Mouse (Mus musculus) cortical plate, adult 2 months (tissue): ENCODE results near the gene Enox1. TPM values are rescaled to one million over a fixed set of nuclear protein-coding genes. Genes with fewer than 3 reads are reported as not detected.

Experiments used
- H3K27ac ChIP-seq: fragments of 200-500 bp; 2 replicates; pipeline ENCODE4 v1.5.1; 2012; ENCODE audit warnings: low read length, control low read depth, inconsistent platforms; ENCODE audit not compliant: insufficient read depth
- H3K4me1 ChIP-seq: fragments of 200-500 bp; 2 replicates; pipeline ENCODE4 v1.6.1; 2011; ENCODE audit warnings: low read length; ENCODE audit not compliant: control insufficient read depth, insufficient read depth
- H3K4me3 ChIP-seq: fragments of 200-500 bp; 2 replicates; pipeline ENCODE4 v1.5.1; 2011; ENCODE audit warnings: mild to moderate bottlenecking, low read length, control low read depth; ENCODE audit not compliant: insufficient read depth
- CTCF ChIP-seq: fragments of 200-500 bp; IDR thresholded peaks from 2 replicates; pipeline ENCODE4 v1.5.1; 2011; ENCODE audit warnings: mild to moderate bottlenecking, control low read depth, low read length; ENCODE audit not compliant: insufficient read depth; ENCODE audit errors: extremely low read depth
- POLR2A ChIP-seq: fragments of 200-500 bp; IDR thresholded peaks from 2 replicates; pipeline ENCODE4 v1.6.1; 2011; ENCODE audit warnings: mild to moderate bottlenecking, low read length, control low read depth; ENCODE audit not compliant: insufficient read depth; ENCODE audit errors: extremely low read depth
- polyA plus RNA-seq: library from polyadenylated mRNA; depleted of rRNA; stranded (reverse); fragments of >200 nt; gene quantifications from 2 replicates; pipeline ENCODE4 v1.2.3, GENCODE M21; 2012

Gene Enox1
- polyA plus RNA-seq, 1 experiment: 17.2 TPM

DNA sequence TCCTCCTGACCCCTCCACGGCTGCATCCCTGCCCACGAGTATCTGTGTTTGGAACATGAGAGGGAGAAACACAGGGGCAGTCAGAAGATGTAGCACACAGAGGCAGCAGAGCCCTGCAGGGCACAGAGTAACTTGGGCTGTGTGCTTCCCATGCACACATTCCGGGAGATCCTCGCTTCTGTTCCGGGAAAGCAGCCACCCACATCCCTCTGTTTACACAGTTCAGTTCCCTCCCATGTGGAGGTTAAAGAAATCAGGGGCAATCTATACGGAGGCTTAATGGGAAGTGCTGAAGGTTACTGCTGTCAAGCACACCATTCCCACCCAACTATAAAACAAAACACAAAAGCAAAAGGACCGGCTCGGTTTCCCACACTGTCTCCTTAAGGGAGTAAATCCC lies 516.6 kb downstream of the Enox1 start:
- TF ChIP-seq CTCF: no peak
- TF ChIP-seq POLR2A: no peak
- Histone ChIP-seq H3K4me1 (no peaks in the 10 kb centered on the region), H3K4me3 (no peak overlapping the region), H3K27ac (no peak overlapping the region)

DNA sequence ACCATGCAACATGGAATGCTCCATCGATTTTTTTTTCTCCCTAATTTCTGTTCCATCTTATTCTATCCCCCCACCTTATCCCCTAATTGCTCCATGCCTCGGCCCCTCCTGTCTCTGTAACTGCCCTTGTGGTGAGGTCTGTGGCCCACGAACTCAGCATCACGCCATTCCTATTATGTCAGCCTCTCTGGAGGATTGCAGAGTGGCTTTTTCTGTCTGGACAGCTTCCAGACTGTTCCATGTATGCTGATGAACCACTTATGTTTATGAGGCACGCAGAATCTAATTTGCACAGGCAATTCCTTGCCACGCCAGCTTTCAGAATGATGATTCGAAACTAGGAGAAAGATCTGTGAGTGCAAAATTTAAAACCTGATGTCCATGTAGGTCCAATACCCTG lies 521.4 kb downstream of the Enox1 start:
- H3K27ac ChIP-seq: no peak overlapping the region
- TF ChIP-seq CTCF: no peak
- no peak for TF ChIP-seq POLR2A
- no peak overlapping the region for H3K4me3 ChIP-seq
- H3K4me1 ChIP-seq: no peaks in the 10 kb centered on the region

DNA sequence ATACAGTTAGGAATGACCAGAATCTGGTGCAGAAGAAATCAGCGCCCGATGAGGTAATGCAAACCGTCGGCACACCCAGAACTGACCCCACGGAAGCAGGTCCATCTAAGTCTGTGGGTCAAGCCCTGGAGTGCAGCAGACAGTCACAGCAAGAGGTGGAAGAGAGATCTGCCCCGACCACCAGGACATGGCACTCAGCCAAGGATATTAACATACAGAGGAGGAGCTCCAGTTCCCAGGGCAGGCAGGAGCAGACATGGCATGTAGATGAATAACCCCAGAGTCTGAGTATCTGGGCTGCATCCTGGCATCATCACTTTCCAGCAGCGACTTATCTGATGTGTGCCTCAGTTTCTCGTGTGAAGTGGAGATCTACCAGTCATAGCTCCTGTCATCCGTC lies 523.3 kb downstream of the Enox1 start:
- Histone ChIP-seq H3K4me3 (no peak overlapping the region), H3K4me1 (no peaks in the 10 kb centered on the region), H3K27ac (no peak overlapping the region)
- no peak for TF ChIP-seq CTCF
- no peak for TF ChIP-seq POLR2A

DNA sequence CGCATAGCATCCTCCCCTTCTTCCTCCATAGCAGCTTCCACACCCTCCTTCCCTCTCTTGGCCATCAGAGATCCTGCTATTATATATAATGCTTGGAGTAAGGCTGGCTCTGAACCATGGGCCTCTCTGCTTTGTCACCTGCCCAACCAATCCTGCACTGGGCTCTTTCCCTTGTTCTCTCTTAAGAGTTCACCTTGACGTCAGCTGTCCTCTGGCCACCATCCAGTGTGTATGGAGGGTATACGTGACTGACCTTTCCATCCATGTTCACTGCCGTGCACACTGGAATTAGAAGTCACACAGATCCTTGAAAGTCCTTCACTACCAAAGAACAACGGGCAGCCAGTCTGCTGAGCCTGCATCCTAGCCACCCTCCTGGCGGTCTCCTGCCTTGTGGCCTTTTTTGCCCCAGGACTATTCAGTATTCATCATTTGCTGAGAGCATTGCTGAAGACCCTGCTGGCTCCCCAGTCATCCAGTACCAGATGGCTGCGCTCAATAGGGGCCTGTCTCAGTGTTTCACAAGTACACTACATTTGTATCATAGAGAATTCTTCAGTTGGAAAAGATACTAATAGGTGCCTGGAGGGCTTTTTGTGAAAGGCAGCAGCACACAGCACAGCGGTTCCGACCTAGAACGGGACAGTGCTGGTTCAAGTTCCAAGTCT lies 526.5 kb downstream of the Enox1 start:
- no peak overlapping the region for H3K4me3 ChIP-seq
- no peak for TF ChIP-seq POLR2A
- no peak for TF ChIP-seq CTCF
- H3K27ac ChIP-seq: no peak overlapping the region
- no peaks in the 10 kb centered on the region for H3K4me1 ChIP-seq

DNA sequence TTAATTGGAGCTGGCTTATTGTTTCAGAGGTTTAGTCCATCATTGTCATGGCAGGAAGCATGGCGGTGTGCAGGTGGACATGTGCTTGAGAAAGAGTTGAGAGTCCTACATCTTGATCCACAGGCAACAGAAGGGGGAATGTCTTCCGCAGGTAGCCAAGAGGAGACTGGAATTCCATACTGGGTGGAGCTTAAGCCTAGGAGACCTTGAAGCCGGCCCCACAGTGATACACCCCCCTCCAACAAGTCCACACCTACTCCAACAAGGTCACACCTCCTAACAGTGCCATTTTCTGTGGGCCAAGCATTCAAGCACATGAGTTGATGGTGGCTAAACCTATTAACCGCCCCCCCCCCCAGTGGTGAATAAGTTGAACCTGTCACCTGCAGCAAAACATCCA lies 533.3 kb downstream of the Enox1 start:
- H3K27ac ChIP-seq: no peak overlapping the region
- H3K4me3 ChIP-seq: no peak overlapping the region
- TF ChIP-seq POLR2A (no peak), CTCF (no peak)
- H3K4me1 ChIP-seq: no peaks in the 10 kb centered on the region

DNA sequence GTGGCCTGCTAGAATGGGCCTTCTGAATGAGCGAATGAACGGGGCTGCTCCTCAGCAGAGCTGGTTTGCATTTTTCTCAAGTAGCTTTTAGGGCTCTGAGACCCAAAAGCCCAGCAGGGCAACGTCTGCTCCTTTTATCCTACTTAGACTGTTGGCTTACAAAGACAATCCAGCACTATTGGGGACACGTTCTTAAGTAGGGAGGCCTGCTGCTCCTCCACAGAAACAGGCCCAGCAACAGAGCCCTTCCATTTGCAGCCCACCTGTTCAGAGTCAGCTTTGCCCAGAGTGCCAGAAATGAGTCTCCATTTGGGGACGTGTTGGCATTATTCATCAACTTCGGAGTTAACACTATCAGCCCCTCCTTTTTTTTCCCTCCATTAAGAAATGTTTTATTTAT lies 548.4 kb downstream of the Enox1 start:
- no peak overlapping the region for H3K27ac ChIP-seq
- TF ChIP-seq POLR2A (no peak), CTCF (no peak)

DNA sequence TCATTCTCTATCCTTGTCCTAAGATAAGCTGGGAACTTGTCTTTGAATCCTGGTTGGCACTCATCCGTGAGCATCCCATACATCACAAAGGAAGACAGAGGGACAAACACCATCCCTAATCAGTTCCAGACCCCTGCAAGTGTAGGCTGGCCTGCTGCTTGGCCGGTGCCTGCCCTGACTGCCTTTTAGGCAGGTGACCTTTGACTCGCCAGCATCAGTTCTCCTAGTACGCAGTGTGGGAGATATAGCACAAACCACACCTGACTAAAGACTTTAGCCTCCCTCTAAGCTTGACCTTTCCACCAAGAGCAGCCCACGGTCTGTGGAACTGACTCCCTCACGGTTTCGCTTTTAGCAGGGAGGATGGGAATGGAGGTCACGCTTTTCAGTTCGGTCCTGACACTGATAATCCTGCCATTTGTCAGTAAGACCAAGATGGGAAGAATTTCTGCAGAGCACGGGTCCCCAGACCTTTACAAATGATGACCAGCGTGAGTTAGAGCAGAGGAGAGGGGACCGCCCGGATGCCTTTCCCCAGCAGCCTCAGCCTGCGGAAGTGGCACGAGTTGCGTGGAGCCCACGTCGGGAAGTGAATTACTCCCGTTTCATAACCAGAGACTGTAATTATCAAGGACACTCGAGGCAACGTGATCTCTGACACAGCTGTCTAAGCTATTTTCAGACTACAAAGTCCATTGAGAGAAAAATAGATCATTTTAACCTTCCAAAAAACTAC lies 550.1 kb downstream of the Enox1 start:
- H3K4me1 ChIP-seq: peaks cover 3% of the 10 kb centered on the region; the same call in 1 of the 2 replicates
- H3K27ac ChIP-seq: peak overlapping the region; percentile 35; the same call in 1 of the 2 replicates
- no peak overlapping the region for H3K4me3 ChIP-seq
- TF ChIP-seq CTCF: no peak
- TF ChIP-seq POLR2A: no peak

More for the DNA sequence above, 548.4 kb downstream of the Enox1 start:
- Histone ChIP-seq H3K4me3 (no peak overlapping the region), H3K4me1 (peaks cover 3% of the 10 kb centered on the region; the same call in 1 of the 2 replicates)

DNA sequence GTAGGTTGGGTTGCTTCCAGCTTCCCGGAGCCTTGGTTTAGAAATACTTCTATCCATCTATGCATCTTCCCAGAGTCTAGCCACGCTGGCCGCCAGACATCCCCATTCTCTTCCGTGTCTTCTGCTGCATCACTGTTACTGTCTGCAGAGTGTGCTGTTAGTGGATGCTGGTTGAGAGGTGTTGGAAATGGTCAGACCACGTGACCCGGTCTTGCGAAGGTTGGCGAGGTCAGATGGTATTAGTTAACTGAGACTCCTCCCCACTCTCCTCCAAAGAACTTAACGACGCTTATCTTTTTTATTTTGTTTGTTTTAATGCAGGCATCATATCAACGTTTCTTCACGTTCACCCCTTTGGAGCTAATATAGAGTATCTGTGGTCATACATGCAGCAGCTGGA lies 550.7 kb downstream of the Enox1 start:
- Histone ChIP-seq H3K4me3 (no peak overlapping the region), H3K27ac (no peak overlapping the region)
- TF ChIP-seq POLR2A (no peak), CTCF (no peak)

DNA sequence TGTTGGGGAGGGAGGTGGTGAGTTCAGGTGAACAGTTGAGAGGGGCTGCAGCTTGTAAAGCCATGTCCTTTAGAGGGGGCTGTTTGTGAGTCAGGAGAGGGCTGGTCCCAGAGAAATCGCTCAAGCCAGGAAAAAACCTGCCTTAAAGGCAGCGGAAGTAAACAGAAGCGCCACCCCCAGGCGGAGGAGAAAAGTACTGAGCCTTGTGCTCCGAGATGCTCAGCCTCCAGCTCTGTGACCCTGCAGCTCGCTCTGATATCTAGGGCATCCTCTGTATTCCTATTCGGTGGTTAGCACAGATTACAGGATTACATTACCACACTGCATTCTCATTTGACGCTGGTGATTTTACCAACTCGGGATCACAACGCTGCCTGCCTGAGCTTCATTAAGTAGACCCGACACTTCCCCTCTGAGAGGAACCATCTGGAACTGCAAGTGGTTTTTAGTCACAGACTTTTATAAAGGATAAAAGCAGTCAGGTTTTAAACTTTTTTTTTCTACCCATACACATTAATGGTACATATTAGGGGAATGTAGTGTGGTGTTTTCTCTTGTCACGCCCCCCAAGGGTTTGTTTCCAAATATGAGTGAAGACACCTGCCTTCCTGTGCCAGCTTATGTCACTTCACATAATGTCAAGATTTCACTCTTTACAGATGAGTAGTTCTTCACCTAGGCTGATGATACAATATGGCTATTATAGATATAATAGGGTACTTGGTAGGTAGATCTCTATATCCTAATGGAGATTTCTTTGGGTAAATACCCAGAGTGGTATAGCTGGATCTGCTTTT lies 552.0 kb downstream of the Enox1 start:
- no peak overlapping the region for H3K27ac ChIP-seq
- TF ChIP-seq CTCF (no peak), POLR2A (no peak)
- no peak overlapping the region for H3K4me3 ChIP-seq
- peaks cover 3% of the 10 kb centered on the region; the same call in 1 of the 2 replicates for H3K4me1 ChIP-seq

More for the DNA sequence above, 550.7 kb downstream of the Enox1 start:
- peaks cover 3% of the 10 kb centered on the region; the same call in 1 of the 2 replicates for H3K4me1 ChIP-seq
